Mouse (Mus musculus) embryonic fibroblast, embryonic 13.5 days (primary cell): Measurements from ENCODE around the gene Atg13.
"Not testable (repeated sequence)": the region's sequence is repeated elsewhere in the genome, so short reads cannot be mapped to it uniquely, and the experiment has no call there.

ENCODE experiments used
- CTCF ChIP-seq: IDR thresholded peaks from 2 replicates; pipeline ENCODE4 v1.5.1; 2011; ENCODE audit warnings: mild to moderate bottlenecking, control low read depth, low read length, moderate library complexity, borderline replicate concordance; ENCODE audit not compliant: insufficient read depth
- POLR2A ChIP-seq: IDR thresholded peaks from 2 replicates; pipeline ENCODE4 v1.6.1; 2011; ENCODE audit warnings: low read depth, mild to moderate bottlenecking, control low read depth, low read length, moderate library complexity

DNA sequence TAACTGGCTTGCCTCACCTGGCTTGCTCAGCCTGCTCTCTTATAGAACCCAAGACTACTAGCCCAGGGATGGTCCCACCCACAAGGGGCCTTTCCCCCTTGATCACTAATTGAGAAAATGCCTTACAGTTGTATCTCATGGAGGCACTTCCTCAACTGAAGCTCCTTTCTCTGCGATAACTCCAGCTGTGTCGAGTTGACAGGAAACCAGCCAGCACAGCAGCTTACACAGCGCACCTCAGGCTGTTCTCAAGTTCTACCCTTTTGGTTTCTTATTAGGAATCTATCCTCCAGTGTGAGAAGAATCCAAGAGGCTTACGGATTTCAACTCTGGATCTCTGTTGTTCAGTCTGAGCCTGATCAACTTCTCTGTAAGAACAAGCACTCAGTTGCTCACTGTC, 15.1 kb upstream of the Atg13 start:
- not testable (repeated sequence) for TF ChIP-seq CTCF, POLR2A
